Mouse (Mus musculus) A20 (cell line): ENCODE data around the gene Tbx4.
A peak's percentile ranks its signal among the peaks of the same experiment; 100 is the strongest.

Experiments used
- DNase-seq: peaks from one replicate; pipeline ENCODE4 v3.0.0-alpha.2; 2011; ENCODE audit warnings: low read depth, low spot score

The Tbx4 gene

GRCm38 (mm10) chr11:85900291-85900690, 14.1 kb downstream of the Tbx4 start:
- DNase-seq = no peak

- DNase-seq = peak; percentile 59
Observed at GRCm38 (mm10) chr11:85909514-85909913, 23.3 kb downstream of the Tbx4 start.

- DNase-seq = no peak
Observed at GRCm38 (mm10) chr11:85910133-85910532, 23.9 kb downstream of the Tbx4 start.

GRCm38 (mm10) chr11:85913506-85913905, 27.3 kb downstream of the Tbx4 start:
- no peak for DNase-seq

- no peak for DNase-seq
Observed at GRCm38 (mm10) chr11:85917091-85917992, 31.1 kb downstream of the Tbx4 start.

GRCm38 (mm10) chr11:85917993-85918325, 31.7 kb downstream of the Tbx4 start:
- DNase-seq = no peak

- DNase-seq = no peak
Observed at GRCm38 (mm10) chr11:85918388-85918940, 32.2 kb downstream of the Tbx4 start.

GRCm38 (mm10) chr11:85925294-85925743, 39.1 kb downstream of the Tbx4 start:
- peak; percentile 46 for DNase-seq

GRCm38 (mm10) chr11:85926287-85926764, 40.1 kb downstream of the Tbx4 start:
- no peak for DNase-seq

GRCm38 (mm10) chr11:85928106-85928505, 41.9 kb downstream of the Tbx4 start:
- DNase-seq = no peak

- no peak for DNase-seq
Observed at GRCm38 (mm10) chr11:85929651-85930050, 43.4 kb downstream of the Tbx4 start.

- no peak for DNase-seq
Observed at GRCm38 (mm10) chr11:85941785-85942570, 55.8 kb downstream of the Tbx4 start.

GRCm38 (mm10) chr11:85948765-85949164, 62.5 kb downstream of the Tbx4 start:
- no peak for DNase-seq

GRCm38 (mm10) chr11:85949749-85950148, 63.5 kb downstream of the Tbx4 start:
- DNase-seq = no peak

- no peak for DNase-seq
Observed at GRCm38 (mm10) chr11:85952538-85952937, 66.3 kb downstream of the Tbx4 start.

GRCm38 (mm10) chr11:85955611-85956010, 69.4 kb downstream of the Tbx4 start:
- DNase-seq = no peak

GRCm38 (mm10) chr11:85956422-85956821, 70.2 kb downstream of the Tbx4 start:
- no peak for DNase-seq

GRCm38 (mm10) chr11:85956950-85957778, 70.9 kb downstream of the Tbx4 start:
- no peak for DNase-seq

- DNase-seq = no peak
Observed at GRCm38 (mm10) chr11:85959837-85960236, 73.6 kb downstream of the Tbx4 start.

- no peak for DNase-seq
Observed at GRCm38 (mm10) chr11:85960273-85960672, 74.1 kb downstream of the Tbx4 start.

- DNase-seq = no peak
Observed at GRCm38 (mm10) chr11:85961498-85961897, 75.3 kb downstream of the Tbx4 start.
